Mouse (Mus musculus): ENCODE measurements around the gene Wipf1.

DNA sequence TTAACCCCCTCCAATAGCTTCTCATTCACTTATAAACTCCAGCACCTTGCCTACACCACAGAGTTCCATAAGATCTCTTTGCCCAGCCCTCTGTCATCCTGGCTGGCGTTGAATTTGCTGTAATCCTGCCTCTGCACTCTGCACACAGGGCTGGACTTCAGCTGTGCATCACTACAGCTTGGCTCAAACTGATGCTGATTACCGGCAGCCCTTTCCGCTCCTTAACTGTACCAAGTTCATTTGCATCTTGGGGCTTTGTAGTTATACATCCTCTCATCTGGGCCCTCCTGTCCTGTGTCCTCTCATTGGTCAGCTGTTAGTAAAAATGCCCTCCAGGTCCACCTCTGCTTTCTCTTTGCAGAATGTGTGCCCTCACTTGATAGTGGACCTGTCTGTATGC is 73.4 kb downstream of the Wipf1 start:
- TF ChIP-seq CTCF (IDR thresholded peaks at IDR 0.05; ENCODE audit: low read depth, low read length) (no peak), POLR2AphosphoS5 (IDR thresholded peaks at IDR 0.05; ENCODE audit: insufficient replicate concordance, low read depth, low read length) (no peak), TAL1 (conservative IDR thresholded peaks at IDR 0.05; ENCODE audit: low read depth, low read length) (no peak)

All from G1E (cell line).